Mouse (Mus musculus): ENCODE data around the gene Clcn7. TPM values are rescaled to one million over a fixed set of nuclear protein-coding genes. Genes with fewer than 3 reads are reported as not detected.

Gene Clcn7
- total and polyA plus RNA-seq, 3 experiments, result 37.4 to 48.6 (median 38.3) TPM

- peak; percentile 69 for DNase-seq
Observed at GRCm38 (mm10) chr17:25127079-25127478, 6.1 kb upstream of the Clcn7 start.

GRCm38 (mm10) chr17:25127681-25128080, 5.5 kb upstream of the Clcn7 start:
- peak; percentile 28 for DNase-seq

- DNase-seq, result no peak
Observed at GRCm38 (mm10) chr17:25130060-25130459, 3.1 kb upstream of the Clcn7 start.

DNA sequence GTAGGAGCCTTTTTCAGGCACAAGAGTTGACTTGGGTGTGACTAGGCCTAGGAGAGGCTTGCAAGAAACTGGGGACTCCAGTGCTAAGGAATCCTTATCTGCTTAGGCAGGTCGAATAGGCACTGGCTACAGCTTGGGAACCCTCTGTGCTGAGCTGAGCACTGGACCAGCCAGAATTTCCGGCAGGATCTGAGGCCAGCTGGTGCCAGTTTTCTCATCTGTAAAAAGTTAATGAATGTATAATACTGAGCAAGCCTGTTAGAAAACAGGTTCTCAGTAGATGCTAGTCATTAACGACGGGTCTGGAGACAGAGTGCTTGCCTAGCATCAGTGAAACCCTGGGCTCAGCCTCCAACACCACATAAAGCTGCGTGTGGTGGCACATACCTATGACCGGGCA, 2.4 kb downstream of the Clcn7 start:
- DNase-seq, result no peak

DNA sequence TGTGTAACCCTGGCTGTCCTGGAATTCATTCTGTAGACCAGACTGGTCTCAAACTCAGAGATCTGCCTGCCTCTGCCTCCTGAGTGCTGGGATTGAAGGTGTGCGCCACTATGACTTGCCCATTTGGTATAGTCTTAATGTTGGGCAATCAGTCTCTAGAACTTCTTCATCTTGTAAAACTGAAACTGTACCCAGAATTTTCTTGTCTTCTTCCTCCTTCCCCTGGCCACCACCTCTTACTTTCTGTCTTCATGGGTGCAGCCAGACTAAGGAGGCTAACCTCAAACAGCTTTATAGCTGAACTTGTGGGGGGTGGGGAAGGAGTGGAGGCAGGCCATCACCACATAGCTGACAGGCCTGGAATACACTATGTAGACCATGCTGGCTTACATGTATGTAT, 5.6 kb downstream of the Clcn7 start:
- DNase-seq, result no peak

GRCm38 (mm10) chr17:25139960-25140359, 6.8 kb downstream of the Clcn7 start:
- no peak for DNase-seq

DNA sequence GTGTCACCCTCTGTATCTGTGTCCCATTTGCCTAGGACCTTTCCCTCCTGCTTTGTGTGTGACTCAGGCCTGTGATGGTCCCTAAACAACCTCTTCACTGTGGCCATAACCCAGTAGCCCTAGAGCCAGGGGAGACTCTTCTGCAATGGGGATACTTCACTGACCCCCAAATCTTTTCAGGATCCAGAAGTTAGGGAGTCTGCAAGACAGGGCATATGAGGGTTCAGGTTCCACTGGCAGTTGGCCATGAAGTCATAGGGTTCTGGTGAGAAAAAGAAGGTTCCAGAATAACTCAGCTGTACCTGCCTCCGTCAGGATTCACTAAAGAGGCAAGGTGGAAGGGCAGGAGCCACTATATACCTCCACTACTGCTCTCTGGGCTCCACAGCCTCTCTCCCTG, 29.0 kb downstream of the Clcn7 start, which contains the start of gene Ccdc154:
TSS of gene Ccdc154 (plus strand) at position 301 of the 400 bp plus-strand sequence.
- no peak for DNase-seq

GRCm38 (mm10) chr17:25163387-25163786, 30.2 kb downstream of the Clcn7 start:
- no peak for DNase-seq

- no peak for DNase-seq
Observed at GRCm38 (mm10) chr17:25164770-25165169, 31.6 kb downstream of the Clcn7 start.

- no peak for DNase-seq
Observed at GRCm38 (mm10) chr17:25165970-25166671, 32.9 kb downstream of the Clcn7 start.

GRCm38 (mm10) chr17:25169706-25170105, 36.5 kb downstream of the Clcn7 start:
- peak; percentile 20 for DNase-seq

- DNase-seq, result no peak
Observed at GRCm38 (mm10) chr17:25172558-25172957, 39.4 kb downstream of the Clcn7 start.

DNA sequence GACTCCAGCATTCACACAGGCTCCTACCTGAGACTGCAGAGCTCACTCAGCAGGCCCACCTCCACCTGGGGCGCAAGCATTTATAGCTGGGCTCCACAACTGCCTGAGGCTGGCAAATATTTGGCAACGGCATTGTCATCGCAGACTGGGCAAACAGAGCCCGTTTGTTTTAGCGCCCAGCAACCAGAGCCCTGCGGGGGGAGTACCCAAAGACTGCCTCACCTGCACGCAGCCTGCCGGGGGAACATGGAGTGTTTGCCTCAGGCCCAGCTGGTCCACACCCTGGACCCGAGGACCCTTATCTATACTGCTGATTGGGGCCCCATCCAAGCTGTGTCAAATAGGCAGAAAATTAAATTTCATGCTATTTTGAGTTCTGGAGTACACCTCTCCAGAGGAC, 42.2 kb downstream of the Clcn7 start, which contains the start of gene Gm38655:
TSS of gene Gm38655 (minus strand) at position 61 of the 400 bp plus-strand sequence.
- no peak for DNase-seq

DNA sequence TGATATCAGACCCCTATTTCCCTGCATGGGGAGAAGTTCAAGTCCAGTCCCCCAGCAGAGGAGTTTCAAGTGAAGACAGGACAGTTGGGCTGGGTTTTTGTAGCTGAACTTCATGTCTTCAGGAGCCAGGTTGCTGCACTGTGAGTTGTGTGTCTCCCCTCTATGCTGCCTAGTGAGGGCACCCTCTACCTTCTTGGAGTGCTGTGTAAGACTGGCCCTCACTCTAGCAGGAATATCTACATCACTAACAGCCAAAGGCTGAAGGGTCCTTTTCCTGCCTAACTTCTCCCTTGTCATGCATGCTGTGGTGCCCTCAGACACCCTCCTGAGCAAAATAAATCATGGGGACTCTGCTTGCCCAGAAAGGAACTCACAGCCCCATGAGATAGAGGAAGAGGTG, 50.0 kb downstream of the Clcn7 start:
- DNase-seq, result no peak

DNA sequence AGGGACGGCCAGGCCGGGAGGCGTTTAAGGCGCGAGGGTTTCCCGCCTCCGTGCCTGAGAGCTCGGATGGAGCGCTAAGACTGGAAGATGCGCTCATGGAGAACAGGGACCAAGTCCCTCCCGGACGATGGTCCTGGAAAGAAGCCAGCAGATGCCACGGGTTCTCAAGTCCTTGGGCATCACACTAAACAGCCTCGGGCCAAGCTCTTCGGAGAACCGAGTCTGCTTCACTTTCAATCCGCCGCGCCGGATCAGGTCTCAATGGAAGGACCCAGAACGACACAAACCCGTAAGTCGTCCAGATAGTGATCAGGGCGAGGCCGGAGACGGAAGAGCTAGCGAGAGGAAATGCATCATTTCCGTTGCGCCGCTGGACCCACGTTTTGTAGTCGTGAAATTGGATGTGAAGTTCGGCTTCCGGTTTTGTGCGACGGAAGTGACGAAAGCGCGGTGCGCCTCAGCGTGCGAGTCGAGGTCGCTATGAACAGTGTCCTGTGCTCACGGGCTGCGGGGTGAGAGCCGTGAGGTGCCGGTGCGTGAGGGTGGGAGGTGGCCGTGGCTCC, 51.0 kb downstream of the Clcn7 start, which contains the start of gene BC003965:
TSS of gene BC003965 (plus strand) at position 426 of the 563 bp plus-strand sequence.
- DNase-seq, result peak; percentile 97

- DNase-seq, result no peak
Observed at GRCm38 (mm10) chr17:25184961-25185360, 51.8 kb downstream of the Clcn7 start.

DNA sequence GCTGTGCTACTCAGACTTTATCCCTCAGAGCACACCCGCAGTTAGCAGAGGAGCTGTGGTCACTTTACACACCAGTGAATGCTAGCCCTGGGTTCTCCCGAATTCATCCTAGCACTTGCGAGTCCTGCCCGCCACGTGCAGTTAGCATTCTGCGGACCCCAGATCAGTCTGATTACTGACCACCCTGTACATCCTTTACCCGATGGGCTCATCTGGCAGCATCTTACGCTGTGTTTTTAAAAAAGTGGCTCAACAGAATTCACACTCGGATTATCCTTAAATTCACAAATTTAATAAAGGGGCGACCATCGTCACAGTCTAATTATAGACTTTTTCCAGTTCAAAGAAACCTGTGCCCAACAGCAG, 54.6 kb downstream of the Clcn7 start:
- DNase-seq, result no peak

- peak; percentile 88 for DNase-seq
Observed at GRCm38 (mm10) chr17:25188150-25189031, 55.2 kb downstream of the Clcn7 start, which contains the start of gene Unkl. Unkl (plus strand) TSS chr17:25188397.

DNA sequence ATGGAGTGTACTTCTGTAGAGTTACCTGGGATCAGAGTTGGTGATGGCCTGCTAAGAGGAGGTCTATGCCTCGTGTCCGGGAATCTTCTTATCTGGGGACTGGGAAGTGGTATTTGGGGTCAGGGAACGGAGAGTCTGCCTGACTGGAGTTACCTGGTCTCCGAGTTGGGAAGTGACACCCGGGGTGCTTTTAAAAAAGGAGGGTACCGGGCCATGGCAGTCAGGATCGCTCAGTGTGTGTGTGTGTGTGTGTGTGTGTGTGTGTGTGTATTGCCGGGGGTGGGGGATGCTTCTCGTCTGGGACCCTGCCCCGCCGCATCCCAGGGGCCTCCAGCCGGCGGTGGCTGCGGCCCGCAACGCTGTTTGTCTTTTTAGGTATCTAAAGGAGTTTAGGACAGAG, 55.9 kb downstream of the Clcn7 start:
- DNase-seq, result no peak

DNA sequence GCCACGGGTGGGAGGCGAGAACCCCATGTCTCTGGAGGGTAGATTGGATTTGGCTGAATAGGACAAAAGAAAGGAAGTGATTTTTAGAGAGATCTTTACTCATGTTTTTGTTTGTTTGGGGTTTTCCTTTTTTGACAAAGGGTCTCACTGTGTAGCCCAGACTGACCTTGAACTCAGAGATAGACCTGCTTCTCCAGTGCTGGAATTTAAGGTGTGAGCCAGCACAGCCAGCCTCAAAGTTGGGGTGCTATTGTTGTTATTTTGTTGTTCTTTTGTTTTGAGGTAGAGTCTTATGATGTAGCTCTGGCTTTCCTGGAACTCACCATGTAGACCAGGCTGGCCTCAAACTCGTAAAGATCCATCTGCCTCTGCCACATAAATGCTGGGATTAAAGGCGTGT, 69.2 kb downstream of the Clcn7 start:
- DNase-seq, result no peak

GRCm38 (mm10) chr17:25210006-25210405, 76.8 kb downstream of the Clcn7 start:
- DNase-seq, result no peak

DNA sequence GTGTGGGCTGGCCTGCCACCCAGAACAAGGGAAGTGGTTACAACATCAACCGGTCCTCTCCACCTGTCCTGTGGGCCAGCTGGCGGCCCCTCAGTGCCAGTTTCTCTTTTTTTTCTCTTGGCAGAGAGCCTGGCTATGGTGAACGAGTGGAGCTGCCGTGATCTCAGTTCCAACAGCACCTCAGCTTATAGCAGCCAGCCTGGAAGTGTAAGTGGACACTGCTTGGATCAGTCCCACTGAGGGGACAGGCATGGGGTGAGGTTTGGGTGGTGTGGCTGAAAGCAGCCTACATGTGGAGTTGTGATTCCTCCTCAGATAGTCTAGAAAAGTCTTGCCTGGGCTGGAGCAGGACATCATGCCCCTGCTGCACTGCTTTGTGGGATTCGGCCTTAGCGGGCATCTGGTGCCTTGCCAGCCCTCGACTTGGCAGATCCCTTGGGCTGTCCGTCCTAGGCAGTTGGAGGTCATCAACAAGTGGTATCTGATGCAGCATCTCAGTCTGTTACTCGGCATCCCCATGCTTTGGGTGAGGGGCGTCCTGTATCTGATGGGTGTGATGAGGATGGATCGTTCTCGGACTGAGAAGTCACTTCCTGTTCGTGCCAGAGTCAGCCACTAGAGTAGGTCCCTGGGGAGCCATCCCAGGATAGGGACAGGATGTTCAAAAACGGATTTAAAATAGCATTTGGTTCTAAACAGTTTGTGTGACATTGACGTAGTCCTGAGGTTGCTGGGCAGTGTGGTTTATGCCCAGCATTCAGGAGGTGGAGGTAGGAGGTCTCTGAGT, 77.7 kb downstream of the Clcn7 start:
- DNase-seq, result no peak

All from adrenal gland, adult 2 months (tissue).